15 mouse cellular contexts compared by ENCODE assay signal in genomic region chr13:104122078-104122840, GRCm38 (mm10). TPM values are rescaled to one million over a fixed set of nuclear protein-coding genes. Genes with fewer than 3 reads are reported as not detected.
DNase-seq lines count a peak whose midpoint lies in the region; ATAC-seq and TF ChIP-seq lines count a peak whose summit lies in the region.
"Had no signal": no experiment of that assay in that cellular context is flagged by ENCODE, and none has a peak within 500 bp of the region (broad histone marks: within the 10 kb centered on the region; RNA-seq: fewer than 3 reads in every experiment).

No protein-coding gene starts in this region.

- H3K9me3 ChIP-seq in kidney, embryonic 14.5 days (ENCODE audit: control insufficient read depth, low read length): no peaks in the 10 kb centered on the region
- no peaks in the 10 kb centered on the region for H3K9me3 ChIP-seq in lung, postnatal 0 days (ENCODE audit: low read length)
- no peaks in the 10 kb centered on the region for H3K9me3 ChIP-seq in stomach, postnatal 0 days (ENCODE audit: control insufficient read depth, low read length)
- H3K9me3 ChIP-seq: forebrain, embryonic 12.5 days; heart, embryonic 12.5 days; hindbrain, embryonic 15.5 days; midbrain, embryonic 15.5 days had no signal

- no peak for TF ChIP-seq EP300 in lung, postnatal 0 days (IDR thresholded peaks at IDR 0.05)
- TF ChIP-seq EP300 in stomach, postnatal 0 days (optimal IDR thresholded peaks at IDR 0.05): no peak

- no peaks in the 10 kb centered on the region for H3K27me3 ChIP-seq in kidney, embryonic 14.5 days (ENCODE audit: control insufficient read depth, insufficient read depth, low read length)
- no peaks in the 10 kb centered on the region for H3K27me3 ChIP-seq in lung, postnatal 0 days (replicated peaks; ENCODE audit: insufficient read depth, low read length)
- H3K27me3 ChIP-seq in stomach, postnatal 0 days (ENCODE audit: control insufficient read depth, insufficient read depth, low read length): no peaks in the 10 kb centered on the region
- H3K27me3 ChIP-seq: forebrain, embryonic 12.5 days; heart, embryonic 12.5 days; hindbrain, embryonic 15.5 days; midbrain, embryonic 15.5 days had no signal

- no peak overlapping the region for H3K4me3 ChIP-seq in kidney, embryonic 14.5 days (ENCODE audit: low read length)
- no peak overlapping the region for H3K4me3 ChIP-seq in lung, postnatal 0 days (ENCODE audit: low read depth, low read length)
- H3K4me3 ChIP-seq in stomach, postnatal 0 days (ENCODE audit: low read depth, low read length): no peak overlapping the region
- H3K4me3 ChIP-seq: forebrain, embryonic 12.5 days; heart, embryonic 12.5 days; hindbrain, embryonic 15.5 days; midbrain, embryonic 15.5 days had no signal

- TF ChIP-seq CTCF in lung, postnatal 0 days (IDR thresholded peaks at IDR 0.05): no peak
- no peak for TF ChIP-seq CTCF in stomach, postnatal 0 days (IDR thresholded peaks at IDR 0.05; ENCODE audit: low read depth)

- WGBS in kidney, embryonic 14.5 days: 21% methylated on average over 17 of the region's 17 CpGs
- WGBS in lung, postnatal 0 days: 59% methylated on average over 17 of the region's 17 CpGs
- 41% methylated on average over 17 of the region's 17 CpGs for WGBS in stomach, postnatal 0 days

- peak; percentile 79 for ATAC-seq in kidney, embryonic 14.5 days (ENCODE audit: low FRiP score, low TSS enrichment)
- ATAC-seq in lung, postnatal 0 days: no peak
- ATAC-seq in stomach, postnatal 0 days (ENCODE audit: low FRiP score, low TSS enrichment): peak; percentile 32; the same call in 1 of the 2 replicates
- ATAC-seq: midbrain, embryonic 15.5 days had no signal

- no peak for DNase-seq in kidney, postnatal 36 days
- peak; percentile 12 for DNase-seq in lung, postnatal 10 days
- no peak for DNase-seq in lung, postnatal 0 days (ENCODE audit: low spot score)
- DNase-seq in brain, adult 2 months (ENCODE audit: low read depth, low spot score): peak; percentile 14
- DNase-seq in stomach, postnatal 0 days (ENCODE audit: low spot score): no peak
- DNase-seq in adrenal gland, adult 2 months: no peak
- DNase-seq: cerebellum, adult 9-10 months; layer of hippocampus, postnatal 36 days; right cerebral cortex, adult 18-20 months; thymus, postnatal 25 days had no signal

- no peaks in the 10 kb centered on the region for H3K36me3 ChIP-seq in kidney, embryonic 14.5 days (ENCODE audit: control insufficient read depth, insufficient read depth, low read length)
- no peaks in the 10 kb centered on the region for H3K36me3 ChIP-seq in lung, postnatal 0 days (ENCODE audit: insufficient read depth, low read length)
- H3K36me3 ChIP-seq in stomach, postnatal 0 days (ENCODE audit: control insufficient read depth, insufficient read depth, low read length): no peaks in the 10 kb centered on the region

- 0 out of 2 replicates have a peak, but pooled peaks cover 4% of the 10 kb centered on the region for H3K4me1 ChIP-seq in kidney, embryonic 14.5 days (ENCODE audit: control insufficient read depth, insufficient read depth, low read length)
- H3K4me1 ChIP-seq in lung, postnatal 0 days (ENCODE audit: insufficient read depth, low read depth, low read length): no peaks in the 10 kb centered on the region
- no peaks in the 10 kb centered on the region for H3K4me1 ChIP-seq in stomach, postnatal 0 days (replicated peaks; ENCODE audit: control insufficient read depth, insufficient read depth)
- H3K4me1 ChIP-seq: heart, embryonic 12.5 days; hindbrain, embryonic 15.5 days; midbrain, embryonic 15.5 days had no signal

- H3K9ac ChIP-seq in kidney, embryonic 14.5 days (ENCODE audit: low read depth, low read length): no peak overlapping the region
- H3K9ac ChIP-seq in lung, postnatal 0 days (replicated peaks; ENCODE audit: low read depth): no peak overlapping the region
- H3K9ac ChIP-seq in stomach, postnatal 0 days (ENCODE audit: low read length): no peak overlapping the region
- H3K9ac ChIP-seq: forebrain, embryonic 12.5 days; heart, embryonic 12.5 days; hindbrain, embryonic 15.5 days; midbrain, embryonic 15.5 days had no signal

- H3K27ac ChIP-seq in kidney, embryonic 14.5 days (ENCODE audit: low read depth, low read length): 0 out of 2 replicates have a peak overlapping the region, but pooled peaks have one; percentile 32
- H3K27ac ChIP-seq in lung, postnatal 0 days (ENCODE audit: low read length): no peak overlapping the region
- H3K27ac ChIP-seq in stomach, postnatal 0 days (replicated peaks): 0 out of 2 replicates have a peak overlapping the region, but pooled peaks have one; percentile 18
- H3K27ac ChIP-seq: forebrain, embryonic 12.5 days; hindbrain, embryonic 15.5 days; midbrain, embryonic 15.5 days had no signal

- H3K4me2 ChIP-seq in kidney, embryonic 14.5 days (replicated peaks; ENCODE audit: low read depth, low read length): peak overlapping the region; percentile 27
- H3K4me2 ChIP-seq in lung, postnatal 0 days (replicated peaks; ENCODE audit: low read depth, low read length): no peak overlapping the region
- peak overlapping the region; percentile 32 for H3K4me2 ChIP-seq in stomach, postnatal 0 days (replicated peaks; ENCODE audit: low read depth)
- H3K4me2 ChIP-seq: forebrain, embryonic 12.5 days; heart, embryonic 12.5 days; hindbrain, embryonic 15.5 days; midbrain, embryonic 15.5 days had no signal

RNA-seq across cellular contexts. Expression of gene Sgtb, which starts 12.7 kb away (rescaled TPM):
- polyA plus RNA-seq in kidney, embryonic 14.5 days (2014; fragmentation: Nextera tagmentation; extraction: Ambion mirVana): 3.2 and 6.1 TPM in 2 replicates
- polyA plus RNA-seq in lung, postnatal 0 days (2015; fragmentation: Nextera tagmentation; extraction: Ambion mirVana): 4.7 and 5.5 TPM in 2 replicates
- 3.3 TPM in 2 replicates for polyA plus RNA-seq in stomach, postnatal 0 days (2015; fragmentation: Nextera tagmentation; extraction: Ambion mirVana)
- total RNA-seq in adrenal gland, adult 2 months (2021): 1 to 10 TPM; 8.7 to 9.2 TPM
- 0.83 and 1.0 TPM in 2 replicates for polyA plus RNA-seq in adrenal gland, adult 2 months (2012; rRNA removed)

RNA-seq across cellular contexts. Expression of gene Nln, which starts 12.8 kb away (rescaled TPM):
- 13.9 and 21.5 TPM in 2 replicates for polyA plus RNA-seq in kidney, embryonic 14.5 days (2014; fragmentation: Nextera tagmentation; extraction: Ambion mirVana)
- 13.0 and 16.7 TPM in 2 replicates for polyA plus RNA-seq in lung, postnatal 0 days (2015; fragmentation: Nextera tagmentation; extraction: Ambion mirVana)
- 22.3 and 22.5 TPM in 2 replicates for polyA plus RNA-seq in stomach, postnatal 0 days (2015; fragmentation: Nextera tagmentation; extraction: Ambion mirVana)
- 10 to 100 TPM; 19.5 to 20.2 TPM for total RNA-seq in adrenal gland, adult 2 months (2021)
- polyA plus RNA-seq in adrenal gland, adult 2 months (2012; rRNA removed): 9.4 and 9.7 TPM in 2 replicates

RNA-seq across cellular contexts. Expression of gene Trappc13, which starts 56.0 kb away (rescaled TPM):
- polyA plus RNA-seq in kidney, embryonic 14.5 days (2014; fragmentation: Nextera tagmentation; extraction: Ambion mirVana): 65.4 and 65.5 TPM in 2 replicates
- polyA plus RNA-seq in lung, postnatal 0 days (2015; fragmentation: Nextera tagmentation; extraction: Ambion mirVana): 30.8 and 33.2 TPM in 2 replicates
- polyA plus RNA-seq in stomach, postnatal 0 days (2015; fragmentation: Nextera tagmentation; extraction: Ambion mirVana): 33.8 and 36.6 TPM in 2 replicates
- 10 to 100 TPM; 57.8 to 61.8 TPM for total RNA-seq in adrenal gland, adult 2 months (2021)
- 2.6 and 5.3 TPM in 2 replicates for polyA plus RNA-seq in adrenal gland, adult 2 months (2012; rRNA removed)

RNA-seq across cellular contexts. Expression of gene Trim23, which starts 56.3 kb away (rescaled TPM):
- 16.1 and 23.1 TPM in 2 replicates for polyA plus RNA-seq in kidney, embryonic 14.5 days (2014; fragmentation: Nextera tagmentation; extraction: Ambion mirVana)
- polyA plus RNA-seq in lung, postnatal 0 days (2015; fragmentation: Nextera tagmentation; extraction: Ambion mirVana): 11.3 and 12.2 TPM in 2 replicates
- 8.2 and 8.4 TPM in 2 replicates for polyA plus RNA-seq in stomach, postnatal 0 days (2015; fragmentation: Nextera tagmentation; extraction: Ambion mirVana)
- total RNA-seq in adrenal gland, adult 2 months (2021): 10 to 100 TPM; 12.6 to 20.2 TPM
- polyA plus RNA-seq in adrenal gland, adult 2 months (2012; rRNA removed): 0.56 and 0.67 TPM in 2 replicates

Comparison
In these comparisons a context has a peak if more than half of its experiments do, and no peak if none do; other contexts are left out.
1. DNase-seq: peak in lung, postnatal 10 days (single experiment) and brain, adult 2 months (single experiment); none in kidney, postnatal 36 days (0 of 2), lung, postnatal 0 days (single experiment), stomach, postnatal 0 days (single experiment) and adrenal gland, adult 2 months (single experiment).